Mouse (Mus musculus) layer of hippocampus, adult 9-11 months (tissue): ENCODE data around the gene Kif1c.

Experiments used
- DNase-seq: peaks from one replicate; pipeline ENCODE4 v3.0.0; 2022

The Kif1c gene

GRCm38 (mm10) chr11:70667271-70668150 is 32.8 kb upstream of the Kif1c start:
- no peak for DNase-seq

GRCm38 (mm10) chr11:70668335-70668770 is 32.0 kb upstream of the Kif1c start:
- no peak for DNase-seq

GRCm38 (mm10) chr11:70668771-70669505 is 31.4 kb upstream of the Kif1c start, which contains the start of gene Spag7:
Gene Spag7, minus strand, starts transcription at chr11:70669416.
- DNase-seq = peak; percentile 100

- peak; percentile 77 for DNase-seq
Measured at GRCm38 (mm10) chr11:70669582-70670345, 30.6 kb upstream of the Kif1c start.

DNA sequence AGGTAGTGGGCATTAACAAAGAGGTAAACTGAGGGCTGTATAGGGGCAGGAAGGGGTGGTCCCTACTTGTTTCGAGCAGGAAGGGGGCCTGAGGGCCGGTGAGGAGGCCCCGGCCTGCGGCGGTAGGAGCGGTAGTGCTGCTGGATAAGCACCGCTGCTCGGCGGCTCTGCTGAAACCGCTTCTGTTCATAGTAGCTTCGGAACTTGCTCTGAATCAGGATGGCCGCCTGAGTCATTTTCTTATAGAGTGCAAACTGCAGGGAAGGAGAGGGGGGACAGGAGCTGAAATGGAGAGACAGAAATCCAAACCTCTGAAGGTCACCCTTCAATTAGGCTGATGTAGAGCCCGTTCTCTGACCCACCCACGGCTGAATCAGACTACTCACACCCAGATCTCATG is 29.9 kb upstream of the Kif1c start:
- DNase-seq = no peak

DNA sequence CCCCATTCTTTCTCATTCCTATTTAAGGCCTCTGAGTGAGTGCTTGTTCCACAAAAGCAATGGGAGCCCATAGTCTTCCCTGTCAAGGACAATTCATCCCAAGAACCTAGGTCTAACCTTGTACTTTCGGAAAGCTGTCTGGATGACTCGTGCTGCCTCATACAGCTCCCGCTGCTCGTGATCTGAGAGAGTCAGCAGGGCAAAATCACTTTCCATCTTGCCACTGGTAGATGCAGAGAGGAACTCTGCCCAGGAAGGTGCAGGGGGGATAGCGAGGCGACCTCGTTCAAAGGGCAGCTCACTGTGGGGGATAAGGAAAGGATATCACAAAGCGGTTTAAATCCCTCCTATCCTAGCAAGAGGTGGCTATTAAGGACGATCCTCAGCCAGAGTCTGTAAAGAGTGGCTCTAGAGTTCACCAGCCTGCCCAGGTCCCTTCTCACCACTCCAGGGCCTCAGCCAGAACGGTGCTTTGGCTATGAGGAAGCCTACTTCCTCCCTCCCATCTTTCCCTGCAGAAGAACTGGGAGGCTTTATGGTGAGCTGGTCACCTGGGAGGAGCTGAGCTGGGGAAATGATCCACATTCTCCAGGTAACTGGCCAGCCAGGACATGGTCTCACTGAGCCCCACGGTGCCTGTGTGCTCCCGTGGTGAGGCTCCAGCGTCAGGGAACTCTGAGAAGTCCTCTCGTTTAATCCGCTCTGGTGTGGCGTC is 28.9 kb upstream of the Kif1c start:
- DNase-seq = no peak

- no peak for DNase-seq
Measured at GRCm38 (mm10) chr11:70674014-70674413, 26.3 kb upstream of the Kif1c start.

GRCm38 (mm10) chr11:70674501-70674900 is 25.8 kb upstream of the Kif1c start:
- DNase-seq = no peak

DNA sequence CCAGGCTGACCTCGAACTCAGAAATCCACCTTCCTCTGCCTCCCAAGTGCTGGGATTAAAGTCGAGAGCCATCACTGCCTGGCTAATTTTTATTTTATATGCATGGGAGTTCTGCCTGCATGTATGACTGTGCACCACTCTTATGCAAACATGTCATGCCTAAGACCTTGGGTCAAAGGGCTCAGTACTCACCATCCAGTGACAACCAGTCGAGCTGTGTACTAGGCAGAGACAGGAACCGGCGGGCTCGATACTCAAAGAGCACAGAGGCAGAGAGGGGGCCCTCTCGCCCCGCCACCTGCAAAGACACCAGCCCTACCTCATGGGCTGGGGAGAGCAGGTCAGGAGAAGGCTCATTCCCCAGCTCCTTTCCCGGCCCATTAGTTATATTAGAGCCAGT is 22.3 kb upstream of the Kif1c start:
- no peak for DNase-seq

DNA sequence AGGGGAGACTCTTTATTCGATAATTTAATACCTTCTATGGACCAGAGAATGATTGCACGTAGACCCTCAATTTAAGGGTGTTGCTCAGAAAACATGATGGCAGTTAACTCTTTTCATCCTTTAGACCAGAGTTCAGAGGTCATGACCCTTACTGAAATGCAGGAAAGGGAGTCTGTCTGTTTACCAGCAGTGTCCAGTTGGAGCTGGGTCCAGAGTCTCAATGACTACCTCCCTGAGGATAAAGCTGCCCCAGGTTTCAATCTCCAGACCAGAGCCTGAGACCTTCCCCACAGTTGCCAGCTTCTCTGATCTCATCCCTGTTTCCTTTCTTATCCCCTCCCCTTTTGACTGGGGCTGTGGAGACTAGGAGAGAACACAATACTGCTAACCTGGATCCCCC is 21.8 kb upstream of the Kif1c start:
- DNase-seq = no peak

- DNase-seq = no peak
Measured at GRCm38 (mm10) chr11:70679361-70679760, 21.0 kb upstream of the Kif1c start.

DNA sequence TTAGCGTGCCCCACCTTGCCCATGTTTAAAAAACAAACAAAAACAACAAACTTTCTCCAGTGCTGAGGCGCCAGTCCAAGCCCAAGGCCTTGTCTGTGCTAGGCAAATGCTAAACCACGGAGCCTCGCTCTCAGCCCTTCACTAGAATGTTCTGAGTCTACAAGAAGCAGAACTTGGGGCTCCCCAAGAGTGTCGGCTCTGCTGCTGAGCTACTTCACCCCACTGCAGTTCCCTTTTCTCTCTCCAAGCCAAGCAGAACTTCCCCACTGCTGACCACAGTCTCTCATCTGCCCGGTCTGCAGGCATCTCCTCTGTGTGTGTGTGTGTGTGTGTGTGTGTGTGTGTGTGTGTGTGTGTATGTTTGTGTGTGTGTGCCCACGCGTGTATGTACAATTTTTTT is 20.5 kb upstream of the Kif1c start:
- peak; percentile 80 for DNase-seq

DNA sequence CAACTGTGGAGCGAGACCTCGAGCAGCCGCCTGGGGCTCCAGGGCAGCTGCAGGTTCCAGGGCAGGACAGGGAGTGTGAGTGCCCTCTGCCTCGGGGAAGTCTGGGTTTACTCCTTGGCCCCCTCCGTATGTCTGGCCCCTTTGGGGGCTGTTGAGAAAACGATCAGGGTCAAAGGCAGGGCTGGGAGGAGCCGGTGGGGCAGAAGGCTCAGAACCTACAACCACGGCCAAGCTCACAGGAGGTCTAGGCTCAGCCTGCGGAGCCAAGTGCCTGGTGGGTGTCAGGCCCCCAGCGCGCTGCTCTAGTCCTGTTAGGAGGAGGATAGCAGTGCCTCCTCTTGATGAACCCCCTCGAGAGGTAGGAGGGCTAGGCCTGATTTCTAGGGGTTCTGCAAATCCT is 19.2 kb upstream of the Kif1c start:
- DNase-seq = no peak

- peak; percentile 67 for DNase-seq
Measured at GRCm38 (mm10) chr11:70681897-70682581, 18.3 kb upstream of the Kif1c start.

DNA sequence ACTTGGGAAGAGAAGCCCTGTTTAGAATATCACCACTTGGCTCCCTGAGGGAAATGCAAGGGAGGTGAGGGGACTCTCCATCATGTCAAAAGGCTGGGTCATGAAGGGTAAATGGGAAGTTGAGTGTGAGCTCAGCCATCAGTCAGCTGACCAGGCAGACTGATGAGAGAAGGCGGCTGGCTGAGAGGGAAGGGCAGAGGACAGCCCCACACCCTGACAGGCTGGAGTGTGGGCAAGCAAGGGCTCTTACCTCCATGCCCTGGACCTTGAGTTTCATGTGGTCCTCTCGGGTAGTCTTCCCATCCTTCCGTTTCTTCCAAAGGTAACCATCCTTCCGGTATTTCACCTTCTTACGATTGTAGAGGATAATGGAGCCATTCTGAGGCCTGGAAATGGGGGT is 16.7 kb upstream of the Kif1c start:
- no peak for DNase-seq

GRCm38 (mm10) chr11:70686901-70687566 is 13.3 kb upstream of the Kif1c start:
- peak; percentile 75 for DNase-seq

GRCm38 (mm10) chr11:70687601-70688199 is 12.6 kb upstream of the Kif1c start, which contains the start of gene Camta2:
Gene Camta2, minus strand, starts transcription at chr11:70688105.
- peak; percentile 86 for DNase-seq

DNA sequence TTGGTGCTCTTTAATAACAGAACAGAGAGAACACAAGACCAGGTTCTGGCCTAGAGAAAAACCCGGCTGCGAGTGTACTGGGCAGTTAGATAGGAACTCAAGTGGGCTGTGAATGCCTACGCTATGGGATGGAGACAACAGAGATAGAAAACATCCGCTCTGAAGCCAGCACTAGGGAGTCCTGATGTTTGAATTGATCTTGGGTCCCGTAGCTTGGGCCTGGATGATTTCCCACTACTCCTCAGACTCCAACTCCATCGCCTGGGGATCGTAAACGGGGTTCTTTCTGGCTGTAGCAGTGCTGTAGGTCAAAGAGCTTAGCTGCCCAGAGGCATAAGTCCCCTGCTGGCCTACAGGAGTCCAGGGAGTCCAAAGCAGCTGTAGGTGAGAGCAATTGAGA is 12.0 kb upstream of the Kif1c start:
- DNase-seq = no peak

DNA sequence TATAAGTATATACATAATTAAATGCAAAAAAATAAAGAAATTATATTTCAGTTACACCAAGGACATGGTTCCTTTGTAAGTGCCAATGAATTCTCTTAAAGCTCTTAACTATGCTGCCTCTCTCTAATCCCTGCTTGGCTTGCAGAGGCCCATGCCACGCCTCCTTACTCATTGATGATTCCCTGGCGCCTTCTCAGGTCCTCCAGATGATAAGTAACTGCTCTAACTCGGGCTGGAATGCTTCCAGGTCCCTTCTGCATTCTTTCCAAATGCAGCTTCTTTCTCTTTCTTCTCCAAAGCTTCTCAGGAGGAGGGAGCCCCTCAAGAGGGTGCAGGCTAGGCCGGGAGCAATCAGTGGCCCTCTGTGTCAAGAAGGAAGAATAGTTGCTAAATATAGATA is 10.8 kb upstream of the Kif1c start:
- DNase-seq = no peak

DNA sequence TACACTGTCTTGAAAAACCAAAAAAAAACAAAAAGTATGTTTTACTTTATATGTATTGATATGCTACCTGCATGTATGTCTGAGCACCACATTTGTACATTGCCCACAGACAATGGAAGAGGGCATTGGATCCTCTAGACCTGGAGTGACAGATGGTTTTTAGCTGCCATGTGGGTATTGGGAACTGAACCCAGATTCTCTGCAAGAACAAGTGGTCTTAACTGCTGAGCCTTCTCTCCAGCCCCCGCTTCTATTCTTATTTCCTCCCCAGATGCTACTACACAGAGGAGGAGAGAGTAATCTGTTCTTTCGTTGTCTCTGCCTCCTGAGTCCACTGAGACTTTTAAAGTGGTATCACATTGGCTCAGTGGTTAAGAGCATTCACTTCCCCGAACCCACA is 6.8 kb upstream of the Kif1c start:
- peak; percentile 73 for DNase-seq

DNA sequence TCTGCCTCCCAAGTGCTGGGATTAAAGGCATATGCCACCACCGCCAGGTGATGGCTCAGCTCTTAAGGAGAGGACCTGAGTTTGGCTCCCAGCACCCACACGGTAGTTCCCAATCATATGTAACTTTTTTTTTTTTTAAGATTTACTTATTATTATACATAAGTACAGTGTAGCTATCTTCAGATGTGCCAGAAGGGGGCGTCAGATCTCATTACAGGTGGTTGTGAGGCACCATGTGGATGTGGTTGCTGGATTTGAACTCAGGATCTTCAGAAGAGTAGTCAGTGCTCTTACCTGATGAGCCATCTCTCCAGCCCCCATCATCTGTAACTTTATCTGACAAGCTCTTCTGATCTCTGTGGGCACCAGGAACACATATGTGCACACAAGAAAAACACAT is 3.0 kb upstream of the Kif1c start:
- no peak for DNase-seq
